Mouse (Mus musculus) testis, adult 2 months (tissue): ENCODE data around the gene Ssh1. TPM values are rescaled to one million over a fixed set of nuclear protein-coding genes. Genes with fewer than 3 reads are reported as not detected.

Source experiments
- H3K27ac ChIP-seq: fragments of 200-500 bp; 2 replicates; pipeline ENCODE4 v1.5.1; 2012; ENCODE audit warnings: low read depth, low read length; ENCODE audit not compliant: control insufficient read depth, insufficient read depth
- H3K27me3 ChIP-seq: fragments of 200-500 bp; 2 replicates; pipeline ENCODE4 v1.6.1; 2012; ENCODE audit warnings: mild to moderate bottlenecking, low read length, moderate library complexity; ENCODE audit not compliant: control insufficient read depth, insufficient read depth
- H3K36me3 ChIP-seq: fragments of 200-500 bp; 2 replicates; pipeline ENCODE4 v1.6.1; 2012; ENCODE audit warnings: mild to moderate bottlenecking, low read length; ENCODE audit not compliant: control insufficient read depth, insufficient read depth
- H3K4me1 ChIP-seq: fragments of 200-500 bp; 2 replicates; pipeline ENCODE4 v1.6.1; 2012; ENCODE audit warnings: low read length; ENCODE audit not compliant: control insufficient read depth, insufficient read depth
- H3K4me3 ChIP-seq: fragments of 200-500 bp; 2 replicates; pipeline ENCODE4 v1.5.1; 2012; ENCODE audit warnings: low read depth, mild to moderate bottlenecking, low read length, moderate library complexity, mixed read lengths; ENCODE audit not compliant: control insufficient read depth
- CTCF ChIP-seq: fragments of 200-500 bp; IDR thresholded peaks from 2 replicates; pipeline ENCODE4 v1.5.1; 2012; ENCODE audit warnings: low read depth, mild to moderate bottlenecking, inconsistent platforms, low read length, moderate library complexity; ENCODE audit not compliant: control insufficient read depth, insufficient read depth, insufficient replicate concordance
- POLR2A ChIP-seq: fragments of 200-500 bp; IDR thresholded peaks from 2 replicates; pipeline ENCODE4 v1.6.1; 2012; ENCODE audit warnings: low read depth, mild to moderate bottlenecking, inconsistent platforms, low read length, moderate library complexity; ENCODE audit not compliant: control insufficient read depth
- polyA plus RNA-seq: library from polyadenylated mRNA; depleted of rRNA; stranded (reverse); fragments of >200 nt; gene quantifications from 2 replicates; pipeline ENCODE4 v1.2.3, GENCODE M21; 2012

Ssh1 gene
- polyA plus RNA-seq, 1 experiment = 5.0 TPM

DNA sequence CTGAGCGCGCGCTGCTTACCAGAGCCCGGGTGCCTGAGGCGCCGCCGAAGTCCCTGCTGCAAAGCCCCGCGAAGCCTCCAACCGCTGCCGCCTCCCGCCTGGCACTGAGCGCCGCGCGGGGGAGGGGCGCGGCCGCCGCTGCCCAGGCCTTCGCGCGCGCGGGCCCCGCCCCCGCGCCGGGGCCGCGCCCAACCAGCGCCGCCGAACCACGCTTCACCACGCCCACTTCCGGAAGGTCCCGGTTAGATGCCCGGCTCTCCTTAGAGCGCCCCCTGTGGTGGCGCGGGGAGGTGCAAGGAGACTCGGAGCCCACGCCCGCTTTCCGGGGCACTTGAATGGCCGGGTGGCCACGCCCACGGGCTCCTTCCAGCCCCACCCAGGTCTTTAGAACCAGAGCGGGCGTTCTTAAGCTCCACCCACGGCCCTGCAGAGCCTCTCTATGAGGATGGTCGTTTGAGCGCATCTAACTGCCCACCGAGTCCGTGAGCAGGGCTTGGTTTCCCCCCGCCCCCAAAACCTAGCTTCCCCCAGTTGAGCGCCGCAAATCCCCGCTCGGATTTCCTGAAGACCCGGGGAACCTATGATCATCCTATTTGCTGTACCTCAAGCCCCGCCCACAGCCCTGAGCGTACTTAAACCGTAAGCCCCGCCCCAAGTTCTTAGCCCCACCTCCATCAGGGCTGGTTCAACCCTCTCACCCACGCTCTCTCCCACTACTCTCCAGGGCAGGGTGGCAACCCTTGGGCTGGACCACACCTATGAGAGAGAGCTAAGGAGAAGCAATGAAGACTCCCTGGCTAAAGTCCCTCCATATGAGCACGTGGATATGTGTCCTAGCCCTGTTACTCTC, 84.9 kb downstream of the Ssh1 start, which contains the start of gene Coro1c:
TSS of gene Coro1c (minus strand) at position 167 of the 850 bp plus-strand sequence.
- no peaks in the 10 kb centered on the region for H3K27me3 ChIP-seq
- H3K4me3 ChIP-seq = peak within 1 kb of the TSS; percentile 88
- TF ChIP-seq POLR2A = peak; percentile 56
- TF ChIP-seq CTCF = peak; percentile 91
- H3K36me3 ChIP-seq = no peaks in the 10 kb centered on the region
- H3K27ac ChIP-seq = peak within 1 kb of the TSS; percentile 89
- H3K4me1 ChIP-seq = peaks cover 18% of the 10 kb centered on the region

DNA sequence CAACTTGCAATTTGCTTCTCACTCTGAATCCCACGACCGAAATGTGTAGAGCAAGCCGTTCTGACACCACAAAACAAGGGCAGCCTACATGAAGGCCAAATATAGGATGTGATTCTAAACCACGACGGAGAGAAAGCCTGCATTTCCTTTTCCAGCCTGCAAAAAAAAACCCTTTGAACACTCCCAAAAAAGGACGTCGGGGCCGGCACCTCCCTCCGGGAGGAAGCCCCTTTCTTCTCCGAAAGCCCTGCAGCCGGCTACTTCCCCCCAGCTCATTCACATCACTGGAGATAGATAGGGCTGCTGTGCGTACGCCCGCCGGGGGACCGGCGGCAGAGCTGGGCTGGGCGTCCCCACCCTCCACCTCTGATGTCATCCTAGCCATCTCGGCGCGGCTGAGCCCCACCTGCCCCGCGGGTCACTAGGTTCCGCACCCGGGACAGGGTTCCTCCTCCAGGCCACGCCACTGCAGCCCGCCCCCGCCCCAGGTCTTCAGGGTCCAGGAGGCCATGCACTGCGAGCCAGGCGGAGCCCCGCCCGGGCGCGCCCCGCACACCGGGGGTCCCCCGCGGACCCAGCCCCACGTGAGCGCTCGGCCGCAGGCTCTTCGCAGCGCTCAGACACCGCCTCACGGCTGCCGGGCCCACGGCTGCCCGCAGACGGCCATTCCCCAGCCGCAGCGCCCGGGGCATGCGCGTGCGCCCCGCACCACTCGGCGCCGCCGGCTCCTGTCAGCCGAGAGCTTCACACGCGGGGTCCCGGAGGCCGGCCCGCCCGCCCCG, 85.7 kb downstream of the Ssh1 start:
- Histone ChIP-seq H3K4me1 (peaks cover 18% of the 10 kb centered on the region), H3K27ac (peak overlapping the region; percentile 3), H3K4me3 (peak overlapping the region; percentile 88), H3K27me3 (no peaks in the 10 kb centered on the region), H3K36me3 (no peaks in the 10 kb centered on the region)
- no peak for TF ChIP-seq POLR2A
- TF ChIP-seq CTCF = no peak

DNA sequence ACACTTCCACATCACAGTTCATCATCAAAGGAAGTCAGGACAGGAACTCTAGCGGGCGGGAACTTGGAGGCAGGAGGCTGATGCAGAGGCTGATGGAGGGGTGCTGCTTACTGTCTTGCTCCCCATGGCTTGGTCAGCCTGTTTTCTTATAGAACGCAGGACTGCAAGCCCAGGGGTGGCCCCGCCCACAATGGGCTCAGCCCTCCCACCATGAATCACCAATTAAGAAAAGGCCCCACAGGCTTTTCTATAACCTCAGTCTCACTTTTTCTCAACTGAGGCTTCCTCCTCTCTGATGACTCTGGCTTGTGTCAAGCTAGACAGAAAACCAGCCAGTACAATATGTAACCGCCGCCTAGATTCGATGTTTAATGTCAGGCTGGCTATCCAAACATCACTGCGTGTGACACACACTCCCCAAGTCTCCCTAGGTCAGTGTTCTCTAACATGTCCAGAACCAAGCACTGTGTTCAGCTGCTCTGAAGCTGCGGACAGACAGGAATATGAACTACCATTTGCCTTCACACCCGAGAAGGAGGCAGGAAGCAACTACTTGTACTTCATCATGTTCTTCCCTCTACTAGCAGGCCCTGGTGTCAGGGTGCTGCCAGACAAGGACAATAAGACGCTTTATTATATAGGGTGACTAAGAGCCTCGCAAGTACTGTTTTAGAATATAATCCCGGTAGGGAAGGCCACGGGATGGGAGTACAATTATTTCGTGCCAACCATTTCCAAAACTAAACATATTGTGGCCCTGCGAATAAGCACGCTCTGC, 86.5 kb downstream of the Ssh1 start:
- H3K4me3 ChIP-seq = peak overlapping the region; percentile 88; the same call in 1 of the 2 replicates
- no peak for TF ChIP-seq POLR2A
- no peak for TF ChIP-seq CTCF
- no peaks in the 10 kb centered on the region for H3K36me3 ChIP-seq
- peaks cover 18% of the 10 kb centered on the region for H3K4me1 ChIP-seq
- peak overlapping the region; percentile 36; the same call in 1 of the 2 replicates for H3K27ac ChIP-seq
- no peaks in the 10 kb centered on the region for H3K27me3 ChIP-seq

- peaks cover 18% of the 10 kb centered on the region for H3K4me1 ChIP-seq
- H3K4me3 ChIP-seq = no peak overlapping the region
- no peaks in the 10 kb centered on the region for H3K27me3 ChIP-seq
- no peak for TF ChIP-seq POLR2A
- TF ChIP-seq CTCF = no peak
- H3K27ac ChIP-seq = no peak overlapping the region
- no peaks in the 10 kb centered on the region for H3K36me3 ChIP-seq
These were observed 88.7 kb downstream of the Ssh1 start for GRCm38 (mm10) chr5:113904987-113905386.

- H3K4me1 ChIP-seq = peaks cover 13% of the 10 kb centered on the region
- H3K27ac ChIP-seq = no peak overlapping the region
- no peaks in the 10 kb centered on the region for H3K36me3 ChIP-seq
- TF ChIP-seq CTCF (no peak), POLR2A (no peak)
- no peak overlapping the region for H3K4me3 ChIP-seq
- H3K27me3 ChIP-seq = no peaks in the 10 kb centered on the region
These were observed 90.7 kb downstream of the Ssh1 start for GRCm38 (mm10) chr5:113902983-113903382.

- no peak overlapping the region for H3K27ac ChIP-seq
- TF ChIP-seq POLR2A (no peak), CTCF (no peak)
- peaks cover 5% of the 10 kb centered on the region for H3K4me1 ChIP-seq
These were observed 91.7 kb downstream of the Ssh1 start for GRCm38 (mm10) chr5:113902017-113902416.

More at GRCm38 (mm10) chr5:113902017-113902416, 91.7 kb downstream of the Ssh1 start:
- no peak overlapping the region for H3K4me3 ChIP-seq
- no peaks in the 10 kb centered on the region for H3K36me3 ChIP-seq
- H3K27me3 ChIP-seq = no peaks in the 10 kb centered on the region
